Mouse (Mus musculus) ovary, adult 2 months (tissue): ENCODE data around the gene Rnf144a. TPM values are rescaled to one million over a fixed set of nuclear protein-coding genes. Genes with fewer than 3 reads are reported as not detected.

Source experiments
- polyA plus RNA-seq: library from polyadenylated mRNA; depleted of rRNA; stranded (reverse); fragments of >200 nt; gene quantifications from 2 replicates; pipeline ENCODE4 v1.2.3, GENCODE M21; 2012; rRNA removed

The Rnf144a gene
- polyA plus RNA-seq, result 16.6 and 17.9 TPM in 2 replicates

GRCm38 (mm10) chr12:26415104-26415771, at the start of gene Rnf144a:
Gene Rnf144a (minus strand): TSS chr12:26415254.

GRCm38 (mm10) chr12:26456028-26456698, 41.1 kb upstream of the Rnf144a start, which contains the start of gene Rsad2:
Gene Rsad2 (minus strand): TSS chr12:26456452.

Other genes with a start within 250 kb of the Rnf144a start
- gene Rsad2, start 41.2 kb upstream of the Rnf144a start, polyA plus RNA-seq, result 1.2 and 1.3 TPM in 2 replicates
- gene Cmpk2, start 54.0 kb upstream of the Rnf144a start, polyA plus RNA-seq, result 10.0 and 12.3 TPM in 2 replicates